Mouse (Mus musculus) CD8-positive naive resting alpha-beta T cell, adult 2 months (primary cell): ENCODE data around the gene Gm10487.
"Not testable (repeated sequence)": the region's sequence is repeated elsewhere in the genome, so short reads cannot be mapped to it uniquely, and the experiment has no call there.

Source experiments
- DNase-seq, 2 experiments: peaks; one replicate each; pipeline ENCODE4 v3.0.0; 2022; ENCODE audit warnings: low read depth in 2 of 2, low spot score in 2 of 2

Gm10487 gene

DNA sequence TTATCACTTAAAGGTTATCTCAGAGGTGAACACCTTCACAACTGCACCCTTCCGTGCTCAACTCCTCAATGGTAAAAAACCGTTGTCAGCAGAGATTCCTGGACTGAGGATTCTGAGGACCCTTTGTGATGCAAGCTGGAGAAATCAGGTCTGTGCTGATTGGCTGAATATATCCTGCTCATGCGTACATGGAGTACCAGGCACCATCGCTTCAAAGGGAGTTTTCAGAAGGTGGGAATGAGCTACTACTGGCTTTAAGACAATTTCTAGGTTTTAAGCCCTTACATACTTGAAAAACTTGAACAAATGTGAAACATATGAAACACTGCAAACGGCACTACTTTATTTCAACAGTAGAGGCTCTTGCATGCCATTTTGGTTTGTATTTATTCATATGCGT, at the start of gene Gm10487:
TSS of gene Gm10487 (minus strand) at position 101 of the 400 bp plus-strand sequence.
- DNase-seq = not testable (repeated sequence)
